Mouse (Mus musculus) myocyte (in vitro differentiated cells): ENCODE results near the gene Racgap1.

ENCODE experiments used
- E2F4 ChIP-seq: IDR thresholded peaks from one replicate; pipeline ENCODE4 v1.6.1; 2011; ENCODE audit warnings: mild to moderate bottlenecking, control low read depth, moderate library complexity; ENCODE audit not compliant: insufficient read depth
- MAX ChIP-seq: IDR thresholded peaks from one replicate; pipeline ENCODE4 v1.6.1; 2011; ENCODE audit warnings: low read depth, mild to moderate bottlenecking, control low read depth
- MYOG ChIP-seq, 3 experiments: IDR thresholded peaks; one replicate each; pipeline ENCODE4 v1.6.1; 2011; ENCODE audit warnings: control low read depth in 2 of 3, low read depth in 2 of 3, mild to moderate bottlenecking in 2 of 3; ENCODE audit not compliant: insufficient read length in 2 of 3, control insufficient read depth in 1 of 3, insufficient read depth in 1 of 3
- POLR2A ChIP-seq: IDR thresholded peaks from one replicate; pipeline ENCODE4 v1.6.1; 2011; ENCODE audit warnings: low read depth, mild to moderate bottlenecking, control low read depth, moderate library complexity; ENCODE audit not compliant: insufficient read length

DNA sequence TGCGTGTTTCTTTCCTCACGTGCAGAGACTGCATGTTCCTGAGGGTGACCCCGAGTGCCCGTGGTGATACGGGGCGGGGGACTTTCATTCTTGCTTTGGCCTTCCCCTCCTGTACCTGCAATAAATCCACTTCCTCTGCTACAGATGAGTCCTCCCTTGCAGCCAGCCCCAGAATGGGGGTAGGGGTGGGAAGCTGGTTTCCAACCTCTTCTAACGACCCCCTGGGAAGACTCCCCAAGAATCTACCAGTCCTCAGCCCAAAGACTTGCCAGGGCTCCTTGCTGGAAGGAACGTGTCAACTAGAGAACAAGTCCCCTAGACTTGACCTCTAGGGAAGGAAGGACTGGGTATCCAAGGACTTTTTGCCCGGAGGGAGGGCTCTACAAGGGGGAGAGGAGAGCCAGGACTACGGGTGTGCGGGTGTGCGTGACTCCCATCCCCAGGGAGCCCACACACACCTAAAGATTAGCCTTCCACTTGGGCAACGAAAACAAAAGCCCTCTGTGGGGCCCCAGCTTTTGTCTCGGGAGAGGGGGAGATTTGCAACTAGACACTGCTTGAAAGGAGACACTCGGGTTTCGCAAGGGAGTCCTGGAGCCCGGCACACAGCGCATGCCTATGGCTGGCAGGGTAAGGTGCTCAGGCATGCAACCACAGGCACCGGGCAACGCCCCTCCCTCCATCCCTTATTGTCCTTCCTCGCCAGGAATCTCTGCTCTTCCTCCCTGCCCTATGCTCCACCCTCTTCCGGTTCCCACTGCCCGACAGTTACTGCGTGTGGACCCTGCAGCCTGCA, 66.9 kb downstream of the Racgap1 start:
- peak; percentile 56 for TF ChIP-seq POLR2A
- TF ChIP-seq MYOG (IDR thresholded peaks at IDR 0.05; ENCODE audit: control insufficient read depth in 1 of 3, insufficient read depth in 1 of 3, insufficient read length in 2 of 3, low read depth in 2 of 3): peak in 1 of 3 experiments; percentile 28
- TF ChIP-seq E2F4: no peak
- TF ChIP-seq MAX: no peak
